Mouse (Mus musculus): ENCODE results near the gene Rsc1a1.

GRCm38 (mm10) chr4:141734446-141735205 is 49.2 kb upstream of the Rsc1a1 start:
- TF ChIP-seq CTCF (IDR thresholded peaks at IDR 0.05; ENCODE audit: control insufficient read depth, insufficient read depth, insufficient replicate concordance, low read depth, low read length), result no peak
- TF ChIP-seq POLR2A (IDR thresholded peaks at IDR 0.05; ENCODE audit: control insufficient read depth, low read depth, low read length), result peak; percentile 70

Measured in testis, adult 2 months (tissue).